Mouse (Mus musculus) fat pad, adult 2 months (tissue): ENCODE results near the gene Tubal3.

Experiments
- DNase-seq: peaks from one replicate; pipeline ENCODE4 v3.0.0-alpha.2; 2011; ENCODE audit warnings: low read depth, low spot score; ENCODE audit errors: extremely low read depth

The Tubal3 gene

DNA sequence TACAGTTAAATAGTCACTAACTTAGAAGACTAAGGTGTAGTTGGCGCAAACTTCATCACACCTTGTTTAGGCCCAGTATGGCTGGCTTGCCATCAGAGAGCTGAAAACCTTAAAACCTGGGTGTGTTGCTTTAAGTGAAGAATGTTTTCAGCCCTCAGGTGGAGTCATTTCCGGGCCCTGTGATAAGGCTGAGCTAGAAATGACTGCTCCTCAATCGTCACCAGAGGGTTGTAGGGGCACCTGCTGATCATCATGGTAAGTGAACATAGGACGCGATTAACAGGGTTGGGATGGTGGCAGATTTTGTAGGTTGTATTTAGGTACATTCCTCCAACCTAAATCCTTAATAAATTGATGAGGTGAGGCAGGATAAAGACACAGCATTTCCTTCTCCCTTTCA is 6.4 kb downstream of the Tubal3 start:
- DNase-seq, result no peak

DNA sequence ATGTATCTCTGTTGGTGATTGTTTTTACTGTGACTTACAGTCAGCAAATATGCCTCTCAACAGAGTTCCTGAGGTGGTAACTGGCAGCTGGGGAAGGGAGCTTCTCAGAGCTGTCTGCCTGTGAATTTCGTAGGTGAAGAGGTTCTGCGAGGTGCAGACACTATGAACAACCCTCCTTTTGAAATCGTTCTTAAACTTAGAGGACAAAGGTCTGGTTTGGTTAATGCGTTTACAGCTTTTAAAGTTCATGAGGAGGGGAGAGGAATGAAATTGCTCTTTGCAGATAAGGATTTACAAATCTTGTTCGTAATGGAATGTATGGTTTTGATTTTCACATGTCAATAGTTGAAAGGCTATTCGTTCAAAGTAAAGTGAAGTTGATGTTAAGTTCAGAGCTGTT is 7.6 kb downstream of the Tubal3 start:
- DNase-seq, result no peak

DNA sequence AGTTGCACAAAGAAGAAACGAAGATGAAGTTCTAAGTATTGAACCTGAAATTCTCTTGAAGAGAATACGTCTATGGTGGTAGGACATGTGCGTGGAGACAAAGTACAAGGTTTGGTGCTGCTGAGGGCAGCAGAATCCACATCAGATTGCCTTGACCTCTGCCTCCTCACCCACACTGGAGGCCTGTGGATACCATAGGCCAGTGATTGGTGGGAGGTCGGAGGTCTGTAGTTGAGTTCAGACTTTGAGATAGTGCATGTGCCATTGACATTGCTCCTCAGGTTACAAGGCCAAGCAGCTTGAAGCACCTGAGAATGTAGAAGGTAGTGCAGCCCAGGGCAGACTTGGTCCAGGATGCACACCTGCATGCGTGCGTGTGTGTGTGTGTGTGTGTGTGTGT is 8.0 kb downstream of the Tubal3 start:
- DNase-seq, result no peak

DNA sequence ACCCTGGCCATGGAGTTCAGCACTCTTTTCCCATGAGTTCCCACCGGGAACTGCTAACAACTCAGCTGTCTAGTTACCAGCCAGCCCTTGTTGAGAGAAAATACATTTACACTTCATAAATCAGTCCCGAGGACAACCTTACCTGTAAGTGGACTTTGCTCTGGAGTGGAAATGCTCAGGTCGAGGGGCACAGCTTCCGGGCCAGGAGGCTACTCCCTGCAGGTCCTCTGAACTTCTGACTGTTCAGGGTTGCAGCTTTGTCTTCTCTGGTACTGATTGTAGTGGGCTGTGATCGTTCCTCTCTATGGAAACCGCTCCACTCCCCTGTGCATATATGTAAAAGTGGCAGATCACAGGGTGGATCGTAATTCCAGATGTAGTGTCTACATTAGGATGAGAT is 26.6 kb downstream of the Tubal3 start:
- DNase-seq, result no peak

DNA sequence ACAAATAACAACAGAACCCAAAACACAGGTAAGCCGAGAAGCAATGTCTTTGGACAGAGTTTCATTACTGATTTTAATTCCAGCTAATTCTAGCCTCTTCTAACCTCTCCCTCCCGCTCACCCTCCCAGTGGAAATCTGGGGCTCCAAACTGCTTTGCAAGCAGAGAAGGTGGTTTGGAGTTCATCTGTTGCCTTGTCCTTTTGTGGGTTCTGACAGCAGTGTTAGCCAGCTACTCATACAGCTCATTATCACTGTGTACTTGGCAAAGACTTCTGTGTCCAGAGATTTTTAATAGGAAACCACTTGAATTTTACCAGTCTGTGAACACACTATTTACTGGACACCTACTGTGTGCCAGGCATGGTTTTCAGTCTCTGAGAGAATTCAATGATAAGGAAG is 27.2 kb downstream of the Tubal3 start, which contains the start of gene Ucn3:
Ucn3 (minus strand) TSS at position 101 of the 400 bp plus-strand sequence.
- DNase-seq, result no peak

DNA sequence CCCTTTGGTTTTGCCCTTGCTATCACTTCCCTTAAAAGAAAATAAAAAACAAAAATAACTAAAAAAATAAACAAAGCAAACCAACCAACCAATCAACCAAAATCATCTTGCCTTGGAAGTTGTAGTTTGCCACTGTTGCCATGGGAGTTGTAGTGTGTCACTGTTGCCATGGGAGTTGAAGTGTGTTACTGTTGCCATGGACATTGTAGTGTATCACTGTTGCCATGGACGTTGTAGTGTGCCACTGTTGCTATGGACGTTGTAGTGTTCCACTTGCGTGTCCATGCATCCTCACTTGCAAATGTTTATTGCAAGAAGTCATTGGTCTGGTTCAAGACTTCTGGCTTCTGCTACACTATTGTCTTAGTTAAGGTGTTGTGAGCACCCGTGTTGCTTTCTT is 29.2 kb downstream of the Tubal3 start:
- DNase-seq, result no peak

DNA sequence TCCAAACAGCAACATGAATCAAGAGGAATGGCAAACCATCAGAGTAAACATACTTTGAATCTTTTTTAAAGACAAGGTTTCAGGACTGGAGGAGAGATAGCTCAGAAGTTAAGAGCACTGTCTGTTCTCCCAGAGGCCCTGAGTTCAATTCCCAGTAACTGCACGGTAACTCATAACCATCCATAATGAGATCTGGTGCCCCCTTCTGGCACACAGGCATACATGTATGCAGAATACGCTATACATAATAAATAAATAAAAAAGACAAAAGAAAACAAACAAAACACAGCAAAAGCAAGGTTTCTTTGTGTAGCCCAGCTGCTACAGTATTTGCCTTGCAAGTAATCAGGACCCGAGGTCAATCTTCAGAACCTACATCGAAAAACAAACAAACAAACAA is 31.4 kb downstream of the Tubal3 start:
- no peak for DNase-seq

DNA sequence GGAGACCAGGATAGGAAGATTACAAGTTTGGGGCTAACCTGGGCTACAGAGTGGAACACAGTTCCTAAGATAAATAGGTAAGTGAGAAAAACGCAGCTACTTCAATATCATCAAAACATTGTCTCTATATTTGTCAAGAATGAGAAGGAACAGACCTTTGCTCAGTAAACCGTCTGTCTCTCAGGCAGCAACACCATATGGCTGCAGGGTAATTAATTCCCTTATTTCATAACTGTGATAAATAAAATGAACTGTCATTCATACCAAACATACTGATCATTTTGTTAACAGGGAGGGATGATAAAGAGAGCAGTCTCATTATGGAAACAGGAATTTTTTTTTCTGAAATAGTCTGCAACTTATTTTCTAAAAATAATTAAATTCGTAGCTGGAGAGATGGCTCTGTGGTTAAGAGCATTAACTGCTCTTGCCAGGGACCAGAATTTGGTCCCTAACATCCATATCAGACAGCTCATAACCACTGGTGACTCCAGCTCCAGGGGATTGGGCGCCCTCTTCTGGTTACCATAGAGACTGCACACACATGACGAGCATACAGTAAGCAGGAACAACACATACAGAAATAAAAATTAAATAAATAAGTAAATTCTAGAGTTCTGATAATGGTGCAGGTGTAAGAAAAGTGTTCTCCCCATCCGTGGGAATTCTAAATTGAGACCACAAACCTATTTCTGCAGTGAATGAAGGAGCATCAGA is 33.3 kb downstream of the Tubal3 start:
- no peak for DNase-seq

DNA sequence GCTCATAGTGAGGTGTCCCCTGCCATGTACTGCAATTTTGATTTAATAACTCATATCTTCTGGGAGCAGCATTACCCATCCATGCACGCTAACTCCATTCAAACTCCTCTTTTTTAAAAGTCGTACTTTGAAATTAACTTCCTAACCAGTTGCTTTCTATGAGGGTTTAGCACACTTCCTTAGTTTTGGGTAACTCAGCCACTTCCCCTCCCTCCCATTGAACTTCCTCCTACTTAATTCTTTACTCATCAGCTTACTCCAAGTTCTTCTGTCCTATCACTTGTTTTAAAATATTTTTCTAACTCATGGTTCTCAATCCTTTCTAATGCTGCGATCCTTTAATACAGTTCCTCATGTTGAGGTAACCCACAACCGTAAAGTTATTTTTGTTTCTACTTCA is 50.8 kb downstream of the Tubal3 start:
- DNase-seq, result no peak
